Mouse (Mus musculus) CH12.LX (cell line): ENCODE data around the gene Rreb1. TPM values are rescaled to one million over a fixed set of nuclear protein-coding genes. Genes with fewer than 3 reads are reported as not detected.

Experiments used
- DNase-seq: peaks from one replicate; pipeline ENCODE4 v3.0.0-alpha.2; 2013; ENCODE audit errors: extremely low read depth
- H3K27ac ChIP-seq: 2 replicates; pipeline ENCODE4 v1.5.1; 2012; ENCODE audit warnings: low read depth, mild to moderate bottlenecking, control low read depth, moderate library complexity; ENCODE audit not compliant: insufficient read depth
- H3K27me3 ChIP-seq: replicated peaks from 2 replicates; pipeline ENCODE3; 2012; ENCODE audit warnings: inconsistent platforms
- H3K36me3 ChIP-seq, 2 experiments: replicated peaks in 1 of 2; 2 replicates each; pipeline versions ENCODE3 to v1.6.1; 2012; ENCODE audit warnings: inconsistent platforms in 1 of 2, low read length in 1 of 2, mild to moderate bottlenecking in 1 of 2, mixed read lengths in 1 of 2, moderate library complexity in 1 of 2; ENCODE audit not compliant: control insufficient read depth in 1 of 2, insufficient read depth in 1 of 2
- H3K4me1 ChIP-seq, 2 experiments: 2 replicates each; pipeline ENCODE4 v1.6.1; 2012; ENCODE audit warnings: inconsistent platforms in 1 of 2, moderate library complexity in 1 of 2; ENCODE audit not compliant: insufficient read depth in 2 of 2, control insufficient read depth in 1 of 2
- H3K4me2 ChIP-seq: 2 replicates; pipeline ENCODE4 v1.6.1; 2012; ENCODE audit warnings: low read depth, mild to moderate bottlenecking, control low read depth; ENCODE audit not compliant: poor library complexity, insufficient read depth, severe bottlenecking
- H3K4me3 ChIP-seq, 3 experiments: fragments of 150-350 bp in 1 of 3; sonication (generic) in 1 of 3; replicated peaks in 1 of 3; 2 replicates each; pipeline versions ENCODE3 to v1.5.1; 2011 to 2012; ENCODE audit warnings: low read depth in 2 of 3, low read length in 2 of 3, mild to moderate bottlenecking in 2 of 3, moderate library complexity in 2 of 3, control low read depth in 1 of 3, improper control_type of control experiment in 1 of 3, inconsistent platforms in 1 of 3, mixed read lengths in 1 of 3; ENCODE audit not compliant: poor library complexity in 1 of 3
- H3K79me2 ChIP-seq: replicated peaks from 2 replicates; pipeline ENCODE4 v1.6.1; 2012; ENCODE audit warnings: mild to moderate bottlenecking, moderate library complexity; ENCODE audit not compliant: control insufficient read depth, poor library complexity, insufficient read depth, severe bottlenecking; ENCODE audit errors: extremely low read depth
- H3K9ac ChIP-seq: 2 replicates; pipeline ENCODE4 v1.6.1; 2012; ENCODE audit warnings: low read depth, mild to moderate bottlenecking, control low read depth, moderate library complexity; ENCODE audit not compliant: insufficient read depth
- H3K9me3 ChIP-seq: replicated peaks from 2 replicates; pipeline ENCODE3; 2012; ENCODE audit warnings: low read length, inconsistent platforms, mixed read lengths
- BHLHE40 ChIP-seq: IDR thresholded peaks from 2 replicates; pipeline ENCODE4 v1.6.1; 2011; ENCODE audit warnings: mild to moderate bottlenecking, low read depth, low read length, improper control_type of control experiment
- CHD2 ChIP-seq: IDR thresholded peaks from 2 replicates; pipeline ENCODE4 v1.6.1; 2011; ENCODE audit warnings: low read length, improper control_type of control experiment
- CTCF ChIP-seq, 2 experiments: IDR thresholded peaks in 1 of 2; conservative IDR thresholded peaks in 1 of 2; 2 replicates each; pipeline ENCODE4 v1.5.1; 2011 to 2012; ENCODE audit warnings: low read depth in 2 of 2, low read length in 2 of 2, improper control_type of control experiment in 1 of 2, inconsistent platforms in 1 of 2, mild to moderate bottlenecking in 1 of 2, moderate library complexity in 1 of 2
- E2F4 ChIP-seq: IDR thresholded peaks from 2 replicates; pipeline ENCODE4 v1.6.1; 2011; ENCODE audit warnings: low read depth, low read length, improper control_type of control experiment; ENCODE audit not compliant: insufficient replicate concordance
- ELF1 ChIP-seq: IDR thresholded peaks from 2 replicates; pipeline ENCODE4 v1.6.1; 2014; ENCODE audit warnings: low read depth, mild to moderate bottlenecking, inconsistent platforms, low read length, improper control_type of control experiment
- ETS1 ChIP-seq: conservative IDR thresholded peaks from 2 replicates; pipeline ENCODE4 v1.6.1; 2012; ENCODE audit warnings: low read depth, mild to moderate bottlenecking, inconsistent platforms, low read length, improper control_type of control experiment, moderate library complexity
- MAZ ChIP-seq: IDR thresholded peaks from 2 replicates; pipeline ENCODE4 v1.6.1; 2012; ENCODE audit warnings: low read depth, mild to moderate bottlenecking, inconsistent platforms, low read length, improper control_type of control experiment, moderate library complexity
- MEF2A ChIP-seq: IDR thresholded peaks from 2 replicates; pipeline ENCODE4 v1.6.1; 2014; ENCODE audit warnings: low read depth, mild to moderate bottlenecking, inconsistent platforms, low read length, improper control_type of control experiment, borderline replicate concordance
- NELFE ChIP-seq: IDR thresholded peaks from 2 replicates; pipeline ENCODE4 v1.6.1; 2011; ENCODE audit warnings: low read depth, low read length, improper control_type of control experiment
- POLR2A ChIP-seq: IDR thresholded peaks from 2 replicates; pipeline ENCODE4 v1.6.1; 2011; ENCODE audit warnings: low read depth, mild to moderate bottlenecking, improper control_type of control experiment, low read length
- RAD21 ChIP-seq: IDR thresholded peaks from 2 replicates; pipeline ENCODE4 v1.6.1; 2011; ENCODE audit warnings: low read depth, mild to moderate bottlenecking, low read length, improper control_type of control experiment, moderate library complexity
- SIN3A ChIP-seq: IDR thresholded peaks from 2 replicates; pipeline ENCODE4 v1.6.1; 2012; ENCODE audit warnings: low read length, improper control_type of control experiment, inconsistent platforms
- USF1 ChIP-seq: IDR thresholded peaks from 2 replicates; pipeline ENCODE4 v1.6.1; 2014; ENCODE audit warnings: low read depth, mild to moderate bottlenecking, inconsistent platforms, low read length, improper control_type of control experiment
- ZKSCAN1 ChIP-seq: IDR thresholded peaks from 2 replicates; pipeline ENCODE4 v1.6.1; 2012; ENCODE audit warnings: low read depth, inconsistent platforms, low read length, improper control_type of control experiment, borderline replicate concordance
- ZMIZ1 ChIP-seq: IDR thresholded peaks from 2 replicates; pipeline ENCODE4 v1.6.1; 2012; ENCODE audit warnings: low read depth, mild to moderate bottlenecking, inconsistent platforms, low read length, improper control_type of control experiment
- ZNF384 ChIP-seq: IDR thresholded peaks from 2 replicates; pipeline ENCODE4 v1.6.1; 2012; ENCODE audit warnings: low read depth, low read length, improper control_type of control experiment, inconsistent platforms
- dilution Hi-C: fragments of 300-500 bp; cut with MboI; formaldehyde crosslinking; loops from 2 replicates; pipeline ENCODE4 v1.14.3; 2020; ENCODE audit warnings: low sequenced_read_pairs; ENCODE audit not compliant: extremely low pct_unique_long_range_greater_than_20kb, extremely low pct_ligation_motif_present
- in situ Hi-C: fragments of 300-500 bp; cut with MboI; formaldehyde crosslinking; loops from 3 replicates; pipeline ENCODE4 v1.14.3; 2019; ENCODE audit warnings: low sequenced_read_pairs, low pct_ligation_motif_present, low pct_unique_long_range_greater_than_20kb, mixed read lengths
- polyA plus RNA-seq: library from polyadenylated mRNA; unstranded; fragments of >175 nt; gene quantifications from 2 replicates; pipeline ENCODE4 v1.2.1, GENCODE M21; 2012; ENCODE audit warnings: low read depth; ENCODE audit not compliant: insufficient read length
- total RNA-seq, 2 experiments: library from RNA; depleted of rRNA; stranded (reverse); fragments of 300-350 nt in 1 of 2; fragments of >200 nt in 1 of 2; gene quantifications; 2 replicates each; pipeline ENCODE4 v1.2.3; 2012 to 2014

Rreb1 gene
- total and polyA plus RNA-seq, 3 experiments: 1.0 to 10.2 (median 5.3) TPM

DNA sequence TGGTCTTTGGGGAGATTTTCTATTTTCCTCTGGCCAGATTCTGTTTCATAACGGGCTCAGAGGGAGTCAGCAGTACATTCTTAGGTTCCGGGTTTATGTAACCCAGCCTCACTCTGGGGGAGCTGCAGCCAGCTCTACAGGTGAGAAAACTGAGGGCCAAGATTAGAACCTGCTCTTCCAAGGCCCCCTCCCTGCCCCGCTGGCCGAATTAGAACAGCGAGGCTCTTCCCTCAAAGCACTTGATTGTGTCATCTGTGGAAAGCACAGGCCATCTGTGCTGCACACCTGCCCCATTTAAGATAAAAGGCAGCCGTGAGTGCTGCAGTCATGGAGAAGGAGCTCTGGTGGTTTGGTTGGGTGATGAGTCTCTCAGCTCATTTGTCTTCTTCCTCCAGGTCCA, 130.3 kb downstream of the Rreb1 start:
- no peaks in the 10 kb centered on the region for H3K9me3 ChIP-seq
- H3K27me3 ChIP-seq: no peaks in the 10 kb centered on the region
- dilution Hi-C loops (no loop called here), in situ Hi-C loops (no loop called here)
- peaks cover 62 to 94% of the 10 kb centered on the region in 2 experiments for H3K36me3 ChIP-seq
- DNase-seq: no peak
- no peak for TF ChIP-seq ETS1
- TF ChIP-seq CHD2: no peak
- TF ChIP-seq ELF1: no peak
- TF ChIP-seq RAD21: no peak
- no peak for TF ChIP-seq POLR2A
- H3K4me2 ChIP-seq: no peak overlapping the region
- no peaks in the 10 kb centered on the region for H3K79me2 ChIP-seq
- H3K4me1 ChIP-seq: peaks cover 3 to 22% of the 10 kb centered on the region in 2 experiments; a peak in 2 of 4 replicates
- H3K4me3 ChIP-seq: no peak overlapping the region
- no peak overlapping the region for H3K27ac ChIP-seq
- no peak overlapping the region for H3K9ac ChIP-seq

DNA sequence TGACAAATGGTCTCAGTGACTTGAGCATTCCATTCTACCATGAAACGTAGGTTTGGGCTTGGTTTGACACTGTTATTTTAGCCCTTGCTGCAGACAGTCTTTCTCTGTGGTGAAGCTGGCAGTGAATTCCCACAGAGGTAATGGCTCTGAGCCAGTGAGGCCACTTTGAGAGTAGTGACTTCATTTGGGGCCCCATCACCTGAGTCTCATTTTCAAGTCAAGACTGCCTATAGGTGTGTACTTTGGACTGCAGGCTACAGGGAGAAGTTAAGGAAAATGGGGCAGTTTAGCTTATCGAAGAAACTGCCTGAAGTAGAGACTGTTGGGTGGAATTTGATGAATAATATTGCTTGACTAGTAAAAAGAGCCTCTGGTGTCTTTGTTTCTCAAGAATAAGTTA, 131.0 kb downstream of the Rreb1 start:
- no peaks in the 10 kb centered on the region for H3K79me2 ChIP-seq
- no peaks in the 10 kb centered on the region for H3K9me3 ChIP-seq
- DNase-seq: no peak
- peaks cover 63 to 93% of the 10 kb centered on the region in 2 experiments for H3K36me3 ChIP-seq
- peaks cover 3 to 28% of the 10 kb centered on the region in 2 experiments; a peak in 2 of 4 replicates for H3K4me1 ChIP-seq
- no peaks in the 10 kb centered on the region for H3K27me3 ChIP-seq
- H3K4me3 ChIP-seq: no peak overlapping the region
- H3K9ac ChIP-seq: no peak overlapping the region
- H3K27ac ChIP-seq: no peak overlapping the region
- in situ Hi-C loops: no loop called here
- TF ChIP-seq MAZ (no peak), MEF2A (no peak), ZKSCAN1 (no peak), ZMIZ1 (no peak)
- TF ChIP-seq, all 38 proteins: peak for 0
- dilution Hi-C loops: no loop called here
- no peak overlapping the region for H3K4me2 ChIP-seq

GRCm38 (mm10) chr13:37912011-37912410, 133.8 kb downstream of the Rreb1 start:
- H3K36me3 ChIP-seq: peaks cover 73 to 95% of the 10 kb centered on the region in 2 experiments
- dilution Hi-C loops: no loop called here
- DNase-seq: no peak
- no peak overlapping the region for H3K27ac ChIP-seq
- no peaks in the 10 kb centered on the region for H3K9me3 ChIP-seq
- peaks cover 3 to 30% of the 10 kb centered on the region in 2 experiments; a peak in 2 of 4 replicates for H3K4me1 ChIP-seq
- H3K9ac ChIP-seq: no peak overlapping the region
- no peak overlapping the region for H3K4me2 ChIP-seq
- in situ Hi-C loops: no loop called here
- TF ChIP-seq NELFE (no peak), CTCF (conservative IDR thresholded peaks at IDR 0.05 in 1 of 2, IDR thresholded peaks at IDR 0.05 in 1 of 2; ENCODE audit: low read depth in 2 of 2, low read length in 2 of 2) (no peak), SIN3A (no peak), ZMIZ1 (no peak), USF1 (no peak), E2F4 (no peak), MAZ (no peak), ZNF384 (no peak), BHLHE40 (no peak)
- no peak overlapping the region for H3K4me3 ChIP-seq
- H3K27me3 ChIP-seq: no peaks in the 10 kb centered on the region
- H3K79me2 ChIP-seq: no peaks in the 10 kb centered on the region
